Mouse (Mus musculus) erythroblast, embryonic 14.5 days (primary cell): ENCODE results near the gene Twf2. TPM values are rescaled to one million over a fixed set of nuclear protein-coding genes. Genes with fewer than 3 reads are reported as not detected.

ENCODE experiments used
- H3K27me3 ChIP-seq: 2 replicates; pipeline ENCODE4 v1.6.1; 2012; ENCODE audit warnings: inconsistent platforms; ENCODE audit not compliant: control insufficient read depth
- H3K36me3 ChIP-seq: 2 replicates; pipeline ENCODE4 v1.6.1; 2012; ENCODE audit warnings: mild to moderate bottlenecking, inconsistent platforms; ENCODE audit not compliant: control insufficient read depth
- H3K4me1 ChIP-seq: 2 replicates; pipeline ENCODE4 v1.6.1; 2012; ENCODE audit warnings: inconsistent platforms; ENCODE audit not compliant: control insufficient read depth
- H3K4me3 ChIP-seq: replicated peaks from 2 replicates; pipeline ENCODE3; 2012; ENCODE audit warnings: moderate library complexity, mild to moderate bottlenecking, inconsistent platforms
- H3K9me3 ChIP-seq: 2 replicates; pipeline ENCODE4 v1.6.1; 2012; ENCODE audit warnings: low read length, inconsistent platforms, mixed read lengths; ENCODE audit not compliant: control insufficient read depth
- GATA1 ChIP-seq: IDR thresholded peaks from 2 replicates; pipeline ENCODE4 v1.6.1; 2012; ENCODE audit warnings: low read length, inconsistent platforms, mixed read lengths
- TAL1 ChIP-seq: IDR thresholded peaks from 3 replicates; pipeline ENCODE4 v1.6.1; 2012; ENCODE audit warnings: low read length, inconsistent platforms, mixed read lengths
- polyA plus RNA-seq: library from polyadenylated mRNA; stranded (reverse); fragments of >175 nt; gene quantifications from 2 replicates; pipeline ENCODE4 v1.2.3, GENCODE M21; 2012

Twf2 gene
- polyA plus RNA-seq, 1 experiment, result 0.48 TPM

DNA sequence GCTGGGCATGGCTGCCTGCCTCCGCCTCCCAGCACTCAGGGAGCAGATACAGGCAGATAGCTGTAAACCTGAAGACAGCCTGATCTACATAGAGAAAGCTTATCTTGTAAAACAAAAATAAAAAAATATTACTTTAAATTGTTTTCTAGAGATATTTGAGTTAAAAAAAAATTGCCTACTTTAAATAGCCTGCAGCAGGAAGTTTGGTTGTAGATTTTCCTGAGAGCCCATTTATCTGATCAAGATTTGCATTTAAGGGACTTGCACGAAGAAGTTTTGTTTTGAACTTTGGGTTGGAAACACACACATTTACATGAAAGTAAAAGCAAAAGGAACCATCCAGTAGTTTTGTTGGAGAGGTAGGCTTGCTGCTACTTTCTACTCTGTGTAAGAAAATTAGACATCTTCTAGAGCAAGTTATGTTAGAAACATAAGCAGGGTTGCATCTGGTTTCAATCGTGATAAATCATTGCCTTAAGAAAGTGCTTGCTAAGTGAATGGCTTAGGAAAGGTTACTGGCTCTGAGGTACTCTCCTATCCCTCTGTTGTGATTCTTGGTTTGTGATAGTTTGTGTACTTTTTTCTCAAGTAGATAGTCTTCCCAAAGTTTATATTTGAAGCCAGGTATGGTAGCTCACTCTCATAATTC lies 27.2 kb upstream of the Twf2 start:
- Histone ChIP-seq H3K4me3 (no peak overlapping the region), H3K36me3 (peaks cover 68% of the 10 kb centered on the region), H3K4me1 (peaks cover 32% of the 10 kb centered on the region), H3K27me3 (no peaks in the 10 kb centered on the region), H3K9me3 (no peaks in the 10 kb centered on the region)
- TF ChIP-seq TAL1 (no peak), GATA1 (no peak)

DNA sequence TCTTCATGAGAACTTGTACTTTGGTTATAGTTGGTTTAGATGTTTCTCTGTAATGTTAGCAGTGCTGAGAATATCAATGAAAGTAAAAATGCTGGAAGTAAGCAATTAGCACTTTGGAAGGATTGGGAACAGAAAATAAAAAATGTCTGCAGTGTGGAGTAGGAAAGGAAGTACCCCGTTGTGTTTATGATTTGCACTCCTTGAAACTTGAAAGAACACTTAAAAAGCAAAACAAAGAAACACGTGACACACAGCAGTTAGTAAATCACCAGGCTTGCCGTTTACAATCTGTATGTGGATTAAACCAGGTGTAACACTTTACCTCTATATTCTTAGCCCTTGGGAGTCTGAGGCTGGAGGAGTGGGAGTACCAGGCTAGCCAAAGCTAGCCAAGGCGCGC lies 26.1 kb upstream of the Twf2 start:
- TF ChIP-seq TAL1 (no peak), GATA1 (no peak)
- Histone ChIP-seq H3K36me3 (peaks cover 79% of the 10 kb centered on the region), H3K9me3 (no peaks in the 10 kb centered on the region), H3K27me3 (no peaks in the 10 kb centered on the region), H3K4me3 (no peak overlapping the region), H3K4me1 (peaks cover 26% of the 10 kb centered on the region)

DNA sequence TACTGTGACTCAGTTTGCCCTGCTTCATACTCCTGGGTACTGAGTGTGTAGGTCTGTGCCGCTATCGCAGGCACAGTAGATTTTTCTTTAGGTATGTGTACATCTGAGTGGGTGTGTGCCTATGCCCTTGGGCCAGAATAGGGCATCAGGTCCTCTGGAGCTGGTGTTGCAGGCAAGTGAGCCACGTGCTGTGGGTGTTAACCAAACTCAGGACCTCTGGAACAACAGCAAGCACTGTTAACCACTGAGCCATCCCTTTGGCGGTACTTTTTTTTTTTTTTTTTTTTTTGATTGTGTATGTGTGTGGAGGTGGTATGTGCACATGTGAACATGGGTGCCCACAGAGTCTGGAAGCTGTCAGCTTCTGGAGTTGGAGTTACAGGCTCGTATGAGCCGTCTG lies 25.1 kb upstream of the Twf2 start:
- H3K4me1 ChIP-seq, result peaks cover 22% of the 10 kb centered on the region

DNA sequence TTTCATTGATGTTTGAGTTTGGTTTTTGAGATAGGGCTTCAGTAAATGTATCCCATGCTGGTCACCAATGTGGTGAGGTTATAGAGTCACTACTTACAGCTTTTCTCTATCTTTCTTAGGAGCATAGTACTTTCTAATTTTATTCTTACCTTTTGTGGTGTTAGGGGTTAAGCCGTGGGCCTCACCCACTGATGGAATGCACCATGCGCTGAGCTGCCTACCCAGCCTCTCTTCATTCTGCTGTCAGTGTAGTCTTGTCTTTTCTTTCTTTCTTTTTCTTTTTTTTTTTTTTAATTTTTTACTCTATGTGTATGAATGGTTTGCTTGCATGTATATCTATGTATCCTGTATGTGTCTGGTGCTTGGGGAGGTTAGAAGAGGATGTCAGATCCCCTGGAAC lies 23.5 kb upstream of the Twf2 start:
- TF ChIP-seq GATA1 (no peak), TAL1 (no peak)
- H3K4me3 ChIP-seq, result no peak overlapping the region
- no peaks in the 10 kb centered on the region for H3K9me3 ChIP-seq
- H3K4me1 ChIP-seq, result peaks cover 9% of the 10 kb centered on the region
- peaks cover 95% of the 10 kb centered on the region for H3K36me3 ChIP-seq
- no peaks in the 10 kb centered on the region for H3K27me3 ChIP-seq

More for the DNA sequence above, 25.1 kb upstream of the Twf2 start:
- Histone ChIP-seq H3K9me3 (no peaks in the 10 kb centered on the region), H3K4me3 (no peak overlapping the region), H3K27me3 (no peaks in the 10 kb centered on the region), H3K36me3 (peaks cover 90% of the 10 kb centered on the region)
- TF ChIP-seq TAL1 (no peak), GATA1 (no peak)

DNA sequence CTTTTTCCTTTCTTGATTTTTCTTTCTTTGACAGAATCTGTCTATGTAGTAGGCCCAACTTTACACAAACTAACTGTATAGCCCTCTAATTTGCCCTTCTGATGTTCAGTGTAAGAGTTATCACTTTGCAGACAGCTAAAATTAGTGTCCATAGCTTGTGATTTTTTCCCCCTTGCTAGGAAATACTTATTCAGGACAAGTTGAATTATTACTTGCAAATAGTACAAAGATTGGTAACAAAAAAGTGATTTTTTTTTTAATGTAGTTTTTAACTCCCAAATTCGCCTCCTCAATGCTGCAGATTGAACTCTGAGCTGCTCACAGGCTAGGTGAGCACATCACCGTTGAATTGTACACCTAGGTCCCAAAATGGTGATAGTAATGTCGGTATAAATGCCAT lies 22.9 kb upstream of the Twf2 start:
- no peaks in the 10 kb centered on the region for H3K27me3 ChIP-seq
- peaks cover 6% of the 10 kb centered on the region for H3K4me1 ChIP-seq
- no peak for TF ChIP-seq GATA1
- TF ChIP-seq TAL1, result no peak
- H3K36me3 ChIP-seq, result peaks cover 96% of the 10 kb centered on the region
- no peaks in the 10 kb centered on the region for H3K9me3 ChIP-seq
- H3K4me3 ChIP-seq, result no peak overlapping the region

DNA sequence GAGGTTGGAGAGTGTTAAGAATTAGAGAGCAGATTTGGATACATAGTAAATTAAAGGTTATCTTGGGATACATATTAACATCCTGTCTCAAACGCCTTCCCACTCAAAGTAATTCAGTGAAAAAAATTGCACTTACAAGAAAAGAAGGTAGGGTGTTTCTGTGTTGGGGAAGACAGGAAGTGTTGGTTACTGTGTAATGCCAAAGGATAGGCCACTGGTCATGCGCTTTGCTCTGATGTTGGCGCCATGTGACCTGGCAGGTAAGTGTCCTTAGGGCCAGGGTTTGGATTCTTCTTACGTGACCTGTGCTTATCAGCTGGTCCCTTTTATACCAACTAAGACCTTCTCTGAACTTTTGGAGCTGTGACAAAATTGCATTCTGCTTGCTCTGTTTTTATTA lies 20.8 kb upstream of the Twf2 start:
- no peaks in the 10 kb centered on the region for H3K27me3 ChIP-seq
- TF ChIP-seq GATA1, result no peak
- TF ChIP-seq TAL1, result no peak
- peaks cover 99% of the 10 kb centered on the region for H3K36me3 ChIP-seq
- no peaks in the 10 kb centered on the region; the same call in 1 of the 2 replicates for H3K4me1 ChIP-seq
- no peak overlapping the region for H3K4me3 ChIP-seq
- no peaks in the 10 kb centered on the region for H3K9me3 ChIP-seq

DNA sequence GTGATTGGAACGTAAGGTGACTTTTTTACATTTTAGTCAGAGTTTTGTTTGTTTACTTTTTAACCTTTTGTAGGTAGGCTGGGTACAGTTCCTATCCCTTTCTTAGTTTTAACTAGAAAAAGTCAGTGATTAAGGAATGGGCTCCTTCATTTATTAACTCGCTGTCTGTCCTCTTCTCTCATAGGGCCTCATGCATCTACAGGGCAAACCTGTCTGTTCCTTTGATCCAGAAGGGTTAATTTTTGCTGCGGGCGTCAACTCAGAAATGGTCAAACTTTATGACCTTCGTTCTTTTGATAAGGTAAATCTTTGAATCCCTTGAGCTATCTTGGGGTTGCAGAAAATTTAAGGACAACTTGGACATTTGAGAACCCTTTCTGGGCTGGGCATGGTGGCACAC lies 18.9 kb upstream of the Twf2 start:
- no peak overlapping the region for H3K4me3 ChIP-seq
- no peaks in the 10 kb centered on the region; the same call in 1 of the 2 replicates for H3K4me1 ChIP-seq
- peaks cover 99% of the 10 kb centered on the region for H3K36me3 ChIP-seq
- H3K27me3 ChIP-seq, result no peaks in the 10 kb centered on the region
- no peaks in the 10 kb centered on the region for H3K9me3 ChIP-seq
- TF ChIP-seq GATA1 (no peak), TAL1 (no peak)

DNA sequence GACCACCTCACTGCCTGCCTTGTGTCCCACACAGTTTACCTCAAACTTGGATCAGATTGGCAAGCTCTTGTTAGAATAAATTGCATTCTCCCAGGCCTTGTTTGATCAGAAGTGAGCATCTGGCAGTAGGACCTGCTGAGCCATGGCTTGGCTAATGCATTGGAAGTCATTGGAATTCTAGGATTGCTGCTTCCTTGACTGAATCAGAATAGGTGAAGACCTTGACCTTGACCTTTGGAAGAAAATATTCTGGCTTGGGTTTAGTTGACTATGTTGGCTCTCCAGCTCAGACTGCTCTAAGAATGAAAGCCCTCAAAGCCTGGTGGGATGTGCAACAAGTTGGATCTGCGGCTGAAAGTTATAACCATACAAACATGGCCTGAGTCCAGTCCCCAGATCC lies 11.6 kb upstream of the Twf2 start:
- H3K27me3 ChIP-seq, result no peaks in the 10 kb centered on the region
- no peaks in the 10 kb centered on the region for H3K9me3 ChIP-seq
- peaks cover 89% of the 10 kb centered on the region for H3K36me3 ChIP-seq
- H3K4me3 ChIP-seq, result no peak overlapping the region
- H3K4me1 ChIP-seq, result no peaks in the 10 kb centered on the region
- TF ChIP-seq GATA1 (no peak), TAL1 (no peak)

DNA sequence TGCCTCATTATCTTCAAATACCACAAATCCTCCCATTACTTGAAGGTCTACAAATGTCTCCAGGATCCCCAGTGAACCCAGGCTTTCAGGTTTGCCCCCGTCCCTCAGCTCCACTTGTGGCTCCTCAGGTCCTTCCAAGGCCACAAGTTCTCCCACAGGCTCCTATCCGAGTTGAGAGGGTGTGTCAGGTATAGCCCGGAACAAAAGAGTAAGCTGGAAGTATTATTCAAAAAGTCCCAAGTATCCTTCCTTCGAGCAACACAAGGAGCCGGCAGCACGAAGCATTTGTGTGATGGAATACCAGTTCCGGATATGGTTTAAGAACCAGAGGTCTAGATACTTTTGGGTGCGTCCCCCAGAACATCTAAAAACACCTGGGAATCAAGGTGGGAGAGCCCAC lies 10.9 kb upstream of the Twf2 start:
- Histone ChIP-seq H3K36me3 (peaks cover 83% of the 10 kb centered on the region), H3K4me3 (no peak overlapping the region), H3K9me3 (no peaks in the 10 kb centered on the region), H3K27me3 (no peaks in the 10 kb centered on the region), H3K4me1 (no peaks in the 10 kb centered on the region)
- no peak for TF ChIP-seq GATA1
- TF ChIP-seq TAL1, result no peak

DNA sequence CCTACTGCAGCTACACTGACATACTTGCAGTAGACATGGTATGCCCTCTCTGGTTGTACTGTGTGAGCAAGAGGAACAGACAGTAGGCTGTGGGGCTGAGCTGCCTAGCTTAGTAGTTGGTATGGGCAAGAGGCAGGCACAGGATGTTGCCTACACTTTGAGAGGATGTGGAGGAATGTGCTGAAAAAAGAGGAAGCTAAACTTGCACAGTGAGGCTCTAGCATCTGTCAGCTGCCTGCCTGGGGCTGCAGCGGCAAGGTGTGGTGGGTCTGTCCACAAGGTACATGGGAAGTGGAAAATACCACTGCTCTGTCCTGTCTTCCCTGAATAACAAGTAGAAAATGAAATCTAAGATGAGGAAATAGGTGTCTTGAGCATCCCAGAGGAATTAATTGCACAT lies 9.9 kb upstream of the Twf2 start:
- peaks cover 73% of the 10 kb centered on the region for H3K36me3 ChIP-seq
- no peaks in the 10 kb centered on the region for H3K9me3 ChIP-seq
- TF ChIP-seq GATA1 (no peak), TAL1 (no peak)
- H3K4me1 ChIP-seq, result peaks cover 4% of the 10 kb centered on the region; the same call in 1 of the 2 replicates
- peaks cover 5% of the 10 kb centered on the region; the same call in 1 of the 2 replicates for H3K27me3 ChIP-seq
- no peak overlapping the region for H3K4me3 ChIP-seq
